Mouse (Mus musculus) intestine, postnatal 0 days (tissue): ENCODE measurements around the gene Lrrc72. TPM values are rescaled to one million over a fixed set of nuclear protein-coding genes. Genes with fewer than 3 reads are reported as not detected.

Source experiments
- ATAC-seq: fragments of 200-750 bp; cut with Nextera tagmentation; 2 replicates; pipeline ENCODE4 v1.8.0; 2017; ENCODE audit warnings: mild to moderate bottlenecking, moderate TSS enrichment, moderate library complexity
- H3K27ac ChIP-seq: fragments of 300-500 bp; sonication (generic); 2 replicates; pipeline ENCODE4 v1.5.1; 2014; ENCODE audit warnings: mild to moderate bottlenecking, low read depth, low read length, moderate library complexity
- H3K27me3 ChIP-seq: fragments of 300-500 bp; sonication (generic); replicated peaks from 2 replicates; pipeline ENCODE4 v1.6.1; 2014; ENCODE audit warnings: low read length, mixed read lengths; ENCODE audit not compliant: control insufficient read depth, insufficient read depth
- H3K36me3 ChIP-seq: fragments of 300-500 bp; sonication (generic); 2 replicates; pipeline ENCODE4 v1.6.1; 2014; ENCODE audit warnings: mild to moderate bottlenecking, moderate library complexity; ENCODE audit not compliant: control insufficient read depth, insufficient read depth
- H3K4me1 ChIP-seq: fragments of 300-500 bp; sonication (generic); replicated peaks from 2 replicates; pipeline ENCODE4 v1.6.1; 2014; ENCODE audit warnings: antibody characterized with exemption, low read length, mixed read lengths; ENCODE audit not compliant: control insufficient read depth, insufficient read depth
- H3K4me2 ChIP-seq: fragments of 300-500 bp; sonication (generic); replicated peaks from 2 replicates; pipeline ENCODE4 v1.6.1; 2014; ENCODE audit warnings: low read depth, mild to moderate bottlenecking, moderate library complexity
- H3K4me3 ChIP-seq: fragments of 300-500 bp; sonication (generic); 2 replicates; pipeline ENCODE4 v1.5.1; 2014; ENCODE audit warnings: low read depth, low read length
- H3K9ac ChIP-seq: fragments of 300-500 bp; sonication (generic); 2 replicates; pipeline ENCODE4 v1.6.1; 2014; ENCODE audit warnings: mild to moderate bottlenecking, low read depth, low read length
- H3K9me3 ChIP-seq: fragments of 300-500 bp; sonication (generic); 2 replicates; pipeline ENCODE4 v1.6.1; 2016; ENCODE audit warnings: mixed run types; ENCODE audit not compliant: control insufficient read depth
- CTCF ChIP-seq: sonication (generic); IDR thresholded peaks from 2 replicates; pipeline ENCODE4 v1.5.1; 2016; ENCODE audit warnings: low read depth, mild to moderate bottlenecking, control low read depth, antibody characterized with exemption, moderate library complexity
- whole genome bisulfite sequencing: fragments of 180-500 bp; shearing (Covaris S2); extraction: QIAGEN DNeasy Blood & Tissue Kit; methylation state at CpG from one replicate; pipeline ENCODE4 v1.1.7; 2014; 5-methylcytosine and 5-hydroxymethylcytosine counted together
- polyA plus RNA-seq: library from polyadenylated mRNA; unstranded; fragments of >200 nt; fragmentation: Nextera tagmentation; extraction: Ambion mirVana; gene quantifications from 2 replicates; pipeline ENCODE4 v1.2.1, GENCODE M21; 2015

The Lrrc72 gene
- not detected in 2 replicates for polyA plus RNA-seq

GRCm38 (mm10) chr12:36253298-36253697 is at the start of gene Lrrc72:
Gene Lrrc72 (minus strand): TSS chr12:36253398.
- Histone ChIP-seq H3K4me1 (no peaks in the 10 kb centered on the region), H3K9me3 (no peaks in the 10 kb centered on the region), H3K36me3 (no peaks in the 10 kb centered on the region), H3K27me3 (no peaks in the 10 kb centered on the region), H3K4me3 (no peak within 1 kb of the TSS), H3K4me2 (no peak within 1 kb of the TSS), H3K9ac (no peak within 1 kb of the TSS), H3K27ac (no peak within 1 kb of the TSS)
- 94% methylated on average over 9 of the region's 9 CpGs for WGBS
- ATAC-seq: no peak
- TF ChIP-seq CTCF: no peak

DNA sequence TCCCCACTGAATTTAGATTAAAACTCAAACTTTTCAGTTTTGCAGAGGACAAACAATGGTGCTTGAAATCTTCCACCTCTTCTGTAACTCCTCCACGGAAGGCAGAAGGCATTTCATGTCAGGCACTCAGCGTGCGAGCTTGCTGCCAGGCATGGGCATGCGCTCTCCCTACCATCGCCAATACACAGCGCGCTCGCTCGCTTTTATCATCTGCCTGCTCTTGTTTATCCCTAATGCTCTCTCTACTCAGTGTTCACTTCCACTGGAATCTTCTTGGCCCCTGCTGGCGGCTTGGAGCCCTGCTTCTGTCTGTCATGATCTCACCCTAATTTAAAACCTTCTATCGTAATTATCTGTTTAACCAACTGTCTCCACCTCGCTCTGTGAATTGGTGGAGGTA is 49.1 kb upstream of the Lrrc72 start:
- 84% methylated on average over 12 of the region's 12 CpGs for WGBS
- no peaks in the 10 kb centered on the region for H3K9me3 ChIP-seq
- no peaks in the 10 kb centered on the region for H3K27me3 ChIP-seq
- no peak for ATAC-seq
- no peak for TF ChIP-seq CTCF
- no peak overlapping the region for H3K9ac ChIP-seq
- H3K4me1 ChIP-seq: no peaks in the 10 kb centered on the region
- H3K36me3 ChIP-seq: no peaks in the 10 kb centered on the region
- H3K27ac ChIP-seq: no peak overlapping the region
- H3K4me2 ChIP-seq: no peak overlapping the region
- H3K4me3 ChIP-seq: no peak overlapping the region

- Histone ChIP-seq H3K4me1 (no peaks in the 10 kb centered on the region), H3K36me3 (no peaks in the 10 kb centered on the region), H3K27ac (no peak overlapping the region), H3K4me3 (no peak overlapping the region), H3K4me2 (no peak overlapping the region), H3K9me3 (no peaks in the 10 kb centered on the region), H3K27me3 (0 out of 2 replicates have a peak, but pooled peaks cover 3% of the 10 kb centered on the region), H3K9ac (no peak overlapping the region)
- 86% methylated on average over 6 of the region's 6 CpGs for whole genome bisulfite sequencing
- TF ChIP-seq CTCF: no peak
- no peak for ATAC-seq
Measured at GRCm38 (mm10) chr12:36291346-36291745, 38.1 kb upstream of the Lrrc72 start.

GRCm38 (mm10) chr12:36290465-36290864 is 37.3 kb upstream of the Lrrc72 start:
- H3K9me3 ChIP-seq: no peaks in the 10 kb centered on the region
- no peaks in the 10 kb centered on the region for H3K4me1 ChIP-seq
- no peak overlapping the region for H3K4me3 ChIP-seq
- H3K36me3 ChIP-seq: no peaks in the 10 kb centered on the region
- TF ChIP-seq CTCF: no peak
- H3K27me3 ChIP-seq: 0 out of 2 replicates have a peak, but pooled peaks cover 3% of the 10 kb centered on the region
- WGBS: 76% methylated on average over 4 of the region's 4 CpGs
- no peak overlapping the region for H3K4me2 ChIP-seq
- ATAC-seq: no peak
- no peak overlapping the region for H3K9ac ChIP-seq
- H3K27ac ChIP-seq: no peak overlapping the region

DNA sequence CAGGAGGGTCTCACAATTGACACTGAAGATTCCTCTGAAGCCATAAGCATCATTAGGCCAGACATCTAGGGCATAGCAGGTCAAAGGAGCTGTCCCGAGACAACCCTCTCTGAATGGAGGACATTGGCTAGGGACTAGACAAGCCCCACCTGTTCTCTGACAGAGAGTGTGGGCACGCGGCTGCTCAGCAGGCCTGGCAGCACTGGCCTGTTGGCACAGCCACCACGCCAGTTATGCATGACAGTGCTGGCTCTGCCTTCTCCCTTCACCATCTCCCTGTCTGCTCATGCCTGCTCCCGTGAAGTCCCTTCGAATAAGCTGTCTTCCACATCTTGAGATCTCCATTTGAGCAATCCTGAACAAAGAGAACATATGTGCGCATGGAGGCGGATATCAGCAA is 36.4 kb upstream of the Lrrc72 start:
- TF ChIP-seq CTCF: no peak
- Histone ChIP-seq H3K4me3 (no peak overlapping the region), H3K36me3 (no peaks in the 10 kb centered on the region), H3K27ac (no peak overlapping the region), H3K27me3 (0 out of 2 replicates have a peak, but pooled peaks cover 3% of the 10 kb centered on the region), H3K4me2 (no peak overlapping the region), H3K9me3 (no peaks in the 10 kb centered on the region), H3K4me1 (no peaks in the 10 kb centered on the region), H3K9ac (no peak overlapping the region)
- WGBS: 94% methylated on average over 8 of the region's 8 CpGs
- no peak for ATAC-seq

- Histone ChIP-seq H3K9ac (no peak overlapping the region), H3K9me3 (no peaks in the 10 kb centered on the region), H3K4me3 (no peak overlapping the region), H3K4me2 (no peak overlapping the region), H3K4me1 (no peaks in the 10 kb centered on the region), H3K27me3 (no peaks in the 10 kb centered on the region), H3K27ac (no peak overlapping the region), H3K36me3 (no peaks in the 10 kb centered on the region)
- WGBS: 56% methylated on average over 3 of the region's 3 CpGs
- no peak for ATAC-seq
- TF ChIP-seq CTCF: no peak
Measured at GRCm38 (mm10) chr12:36274823-36275222, 21.6 kb upstream of the Lrrc72 start.
